Mouse (Mus musculus): ENCODE data around the gene March11. TPM values are rescaled to one million over a fixed set of nuclear protein-coding genes. Genes with fewer than 3 reads are reported as not detected.

The March11 gene
- polyA plus RNA-seq, 1 experiment: not detected

- no peaks in the 10 kb centered on the region for H3K36me3 ChIP-seq (ENCODE audit: control insufficient read depth, insufficient read depth, low read length)
- WGBS: 86% methylated on average over 9 of the region's 9 CpGs
- no peaks in the 10 kb centered on the region for H3K4me1 ChIP-seq (ENCODE audit: control insufficient read depth, insufficient read depth, insufficient read length, low read length)
- TF ChIP-seq CTCF (IDR thresholded peaks at IDR 0.05; ENCODE audit: extremely low read depth, insufficient read length, insufficient replicate concordance, low read depth, low read length) (no peak), POLR2A (IDR thresholded peaks at IDR 0.05; ENCODE audit: low read depth, low read length) (no peak)
- no peaks in the 10 kb centered on the region for H3K27me3 ChIP-seq (ENCODE audit: control insufficient read depth, insufficient read depth, low read length)
- no peak overlapping the region for H3K27ac ChIP-seq (ENCODE audit: insufficient read depth, low read depth, low read length)
- H3K4me3 ChIP-seq (ENCODE audit: low read depth, low read length): no peak overlapping the region
Observed at GRCm38 (mm10) chr15:26390001-26390400, 81.2 kb downstream of the March11 start.

GRCm38 (mm10) chr15:26396556-26396955 lies 87.7 kb downstream of the March11 start:
- TF ChIP-seq CTCF (IDR thresholded peaks at IDR 0.05; ENCODE audit: extremely low read depth, insufficient read length, insufficient replicate concordance, low read depth, low read length) (no peak), POLR2A (IDR thresholded peaks at IDR 0.05; ENCODE audit: low read depth, low read length) (no peak)
- Histone ChIP-seq H3K27me3 (ENCODE audit: control insufficient read depth, insufficient read depth, low read length) (no peaks in the 10 kb centered on the region), H3K4me1 (ENCODE audit: control insufficient read depth, insufficient read depth, insufficient read length, low read length) (no peaks in the 10 kb centered on the region), H3K4me3 (ENCODE audit: low read depth, low read length) (no peak overlapping the region), H3K36me3 (ENCODE audit: control insufficient read depth, insufficient read depth, low read length) (no peaks in the 10 kb centered on the region), H3K27ac (ENCODE audit: insufficient read depth, low read depth, low read length) (no peak overlapping the region)
- 100% methylated on average over 2 of the region's 2 CpGs for WGBS

- Histone ChIP-seq H3K27ac (ENCODE audit: insufficient read depth, low read depth, low read length) (no peak overlapping the region), H3K36me3 (ENCODE audit: control insufficient read depth, insufficient read depth, low read length) (no peaks in the 10 kb centered on the region), H3K4me3 (ENCODE audit: low read depth, low read length) (no peak overlapping the region), H3K27me3 (ENCODE audit: control insufficient read depth, insufficient read depth, low read length) (no peaks in the 10 kb centered on the region), H3K4me1 (ENCODE audit: control insufficient read depth, insufficient read depth, insufficient read length, low read length) (no peaks in the 10 kb centered on the region)
- no peak for TF ChIP-seq CTCF (IDR thresholded peaks at IDR 0.05; ENCODE audit: extremely low read depth, insufficient read length, insufficient replicate concordance, low read depth, low read length)
- no peak for TF ChIP-seq POLR2A (IDR thresholded peaks at IDR 0.05; ENCODE audit: low read depth, low read length)
- WGBS: 78% methylated on average over 3 of the region's 3 CpGs
Observed at GRCm38 (mm10) chr15:26425284-26425683, 116.4 kb downstream of the March11 start.

GRCm38 (mm10) chr15:26426231-26426630 lies 117.4 kb downstream of the March11 start:
- H3K27ac ChIP-seq (ENCODE audit: insufficient read depth, low read depth, low read length): no peak overlapping the region
- no peaks in the 10 kb centered on the region for H3K36me3 ChIP-seq (ENCODE audit: control insufficient read depth, insufficient read depth, low read length)
- no peak overlapping the region for H3K4me3 ChIP-seq (ENCODE audit: low read depth, low read length)
- TF ChIP-seq POLR2A (IDR thresholded peaks at IDR 0.05; ENCODE audit: low read depth, low read length) (no peak), CTCF (IDR thresholded peaks at IDR 0.05; ENCODE audit: extremely low read depth, insufficient read length, insufficient replicate concordance, low read depth, low read length) (no peak)
- H3K27me3 ChIP-seq (ENCODE audit: control insufficient read depth, insufficient read depth, low read length): no peaks in the 10 kb centered on the region
- no peaks in the 10 kb centered on the region for H3K4me1 ChIP-seq (ENCODE audit: control insufficient read depth, insufficient read depth, insufficient read length, low read length)

- Histone ChIP-seq H3K4me3 (ENCODE audit: low read depth, low read length) (no peak overlapping the region), H3K27ac (ENCODE audit: insufficient read depth, low read depth, low read length) (no peak overlapping the region), H3K4me1 (ENCODE audit: control insufficient read depth, insufficient read depth, insufficient read length, low read length) (no peaks in the 10 kb centered on the region), H3K27me3 (ENCODE audit: control insufficient read depth, insufficient read depth, low read length) (no peaks in the 10 kb centered on the region), H3K36me3 (ENCODE audit: control insufficient read depth, insufficient read depth, low read length) (no peaks in the 10 kb centered on the region)
- TF ChIP-seq CTCF (IDR thresholded peaks at IDR 0.05; ENCODE audit: extremely low read depth, insufficient read length, insufficient replicate concordance, low read depth, low read length): no peak
- TF ChIP-seq POLR2A (IDR thresholded peaks at IDR 0.05; ENCODE audit: low read depth, low read length): no peak
- 80% methylated on average over 2 of the region's 2 CpGs for WGBS
Observed at GRCm38 (mm10) chr15:26430565-26430964, 121.7 kb downstream of the March11 start.

- H3K27me3 ChIP-seq (ENCODE audit: control insufficient read depth, insufficient read depth, low read length): no peaks in the 10 kb centered on the region
- H3K4me3 ChIP-seq (ENCODE audit: low read depth, low read length): no peak overlapping the region
- WGBS: 56% methylated on average over 2 of the region's 2 CpGs
- H3K27ac ChIP-seq (ENCODE audit: insufficient read depth, low read depth, low read length): no peak overlapping the region
- no peaks in the 10 kb centered on the region for H3K4me1 ChIP-seq (ENCODE audit: control insufficient read depth, insufficient read depth, insufficient read length, low read length)
- H3K36me3 ChIP-seq (ENCODE audit: control insufficient read depth, insufficient read depth, low read length): no peaks in the 10 kb centered on the region
- TF ChIP-seq POLR2A (IDR thresholded peaks at IDR 0.05; ENCODE audit: low read depth, low read length): no peak
- TF ChIP-seq CTCF (IDR thresholded peaks at IDR 0.05; ENCODE audit: extremely low read depth, insufficient read length, insufficient replicate concordance, low read depth, low read length): no peak
Observed at GRCm38 (mm10) chr15:26432676-26433075, 123.8 kb downstream of the March11 start.

GRCm38 (mm10) chr15:26435725-26436124 lies 126.9 kb downstream of the March11 start:
- 83% methylated on average over 7 of the region's 7 CpGs for WGBS
- Histone ChIP-seq H3K27me3 (ENCODE audit: control insufficient read depth, insufficient read depth, low read length) (no peaks in the 10 kb centered on the region), H3K4me1 (ENCODE audit: control insufficient read depth, insufficient read depth, insufficient read length, low read length) (no peaks in the 10 kb centered on the region), H3K4me3 (ENCODE audit: low read depth, low read length) (no peak overlapping the region), H3K27ac (ENCODE audit: insufficient read depth, low read depth, low read length) (no peak overlapping the region), H3K36me3 (ENCODE audit: control insufficient read depth, insufficient read depth, low read length) (no peaks in the 10 kb centered on the region)
- no peak for TF ChIP-seq POLR2A (IDR thresholded peaks at IDR 0.05; ENCODE audit: low read depth, low read length)
- TF ChIP-seq CTCF (IDR thresholded peaks at IDR 0.05; ENCODE audit: extremely low read depth, insufficient read length, insufficient replicate concordance, low read depth, low read length): no peak

GRCm38 (mm10) chr15:26437113-26437512 lies 128.3 kb downstream of the March11 start:
- Histone ChIP-seq H3K36me3 (ENCODE audit: control insufficient read depth, insufficient read depth, low read length) (no peaks in the 10 kb centered on the region), H3K27ac (ENCODE audit: insufficient read depth, low read depth, low read length) (no peak overlapping the region), H3K4me3 (ENCODE audit: low read depth, low read length) (no peak overlapping the region), H3K4me1 (ENCODE audit: control insufficient read depth, insufficient read depth, insufficient read length, low read length) (no peaks in the 10 kb centered on the region), H3K27me3 (ENCODE audit: control insufficient read depth, insufficient read depth, low read length) (no peaks in the 10 kb centered on the region)
- no peak for TF ChIP-seq CTCF (IDR thresholded peaks at IDR 0.05; ENCODE audit: extremely low read depth, insufficient read length, insufficient replicate concordance, low read depth, low read length)
- 44% methylated on average over 2 of the region's 2 CpGs for WGBS
